Mouse (Mus musculus) frontal cortex, postnatal 25 days (tissue): ENCODE measurements at regions not wholly inside any gene's neighbourhood (a gene's known extent, or its start where the extent isn't known, plus 50 kb on each side); places are given as distances from the start of the nearest gene placed in this dataset.
"Not testable (repeated sequence)": the region's sequence is repeated elsewhere in the genome, so short reads cannot be mapped to it uniquely, and the experiment has no call there.

ENCODE experiments used
- DNase-seq, 2 experiments: peaks; one replicate each; pipeline ENCODE4 v3.0.0; 2022; ENCODE audit warnings: low spot score in 2 of 2

- DNase-seq, result no peak
Observed at GRCm38 (mm10) chr10:119146342-119146741, 93.5 kb downstream of the Cand1 start.

- no peak for DNase-seq
Observed at GRCm38 (mm10) chr10:119142866-119143265, 97.0 kb downstream of the Cand1 start.

- DNase-seq, result no peak
Observed at GRCm38 (mm10) chr10:119142307-119142706, 97.5 kb downstream of the Cand1 start.

- no peak for DNase-seq
Observed at GRCm38 (mm10) chr10:119138237-119138636, 101.6 kb downstream of the Cand1 start.

- DNase-seq, result no peak
Observed at GRCm38 (mm10) chr10:119135489-119135924, 104.3 kb downstream of the Cand1 start.

GRCm38 (mm10) chr10:119134797-119135488 is 104.9 kb downstream of the Cand1 start:
- no peak for DNase-seq

GRCm38 (mm10) chr10:119131977-119132376 is 107.9 kb downstream of the Cand1 start:
- DNase-seq, result no peak

GRCm38 (mm10) chr10:119130676-119131075 is 109.2 kb downstream of the Cand1 start:
- DNase-seq, result no peak

- DNase-seq, result no peak
Observed at GRCm38 (mm10) chr10:119128035-119128434, 111.8 kb downstream of the Cand1 start.

GRCm38 (mm10) chr10:119123517-119123916 is 116.3 kb downstream of the Cand1 start:
- DNase-seq, result no peak

- DNase-seq, result no peak
Observed at GRCm38 (mm10) chr10:119122347-119122746, 117.5 kb downstream of the Cand1 start.

- DNase-seq, result no peak
Observed at GRCm38 (mm10) chr10:119121575-119121974, 118.3 kb downstream of the Cand1 start.

GRCm38 (mm10) chr10:119116843-119117390 is 122.9 kb downstream of the Cand1 start:
- no peak for DNase-seq

- not testable (repeated sequence) for DNase-seq
Observed at GRCm38 (mm10) chr10:119115200-119115599, 124.7 kb downstream of the Cand1 start.

- no peak for DNase-seq
Observed at GRCm38 (mm10) chr10:119114653-119115052, 125.2 kb downstream of the Cand1 start.

GRCm38 (mm10) chr10:119111886-119112285 is 128.0 kb downstream of the Cand1 start:
- peak in 1 of 2 experiments; percentile 8 for DNase-seq

- no peak for DNase-seq
Observed at GRCm38 (mm10) chr10:119111409-119111808, 128.4 kb downstream of the Cand1 start.

- DNase-seq, result no peak
Observed at GRCm38 (mm10) chr10:119110614-119111013, 129.2 kb downstream of the Cand1 start.

GRCm38 (mm10) chr10:119109207-119109606 is 130.6 kb downstream of the Cand1 start:
- no peak for DNase-seq

GRCm38 (mm10) chr10:119107728-119108127 is 132.1 kb downstream of the Cand1 start:
- no peak for DNase-seq

- DNase-seq, result no peak
Observed at GRCm38 (mm10) chr10:119106105-119106504, 133.8 kb downstream of the Cand1 start.

GRCm38 (mm10) chr10:119105279-119105881 is 134.5 kb downstream of the Cand1 start:
- no peak for DNase-seq

- DNase-seq, result no peak
Observed at GRCm38 (mm10) chr10:119100511-119100910, 139.3 kb downstream of the Cand1 start.
